Mouse (Mus musculus): ENCODE measurements around the gene Wrap53.
A peak's percentile ranks its signal among the peaks of the same experiment; 100 is the strongest.
"Not testable (repeated sequence)": the region's sequence is repeated elsewhere in the genome, so short reads cannot be mapped to it uniquely, and the experiment has no call there.

The Wrap53 gene

DNA sequence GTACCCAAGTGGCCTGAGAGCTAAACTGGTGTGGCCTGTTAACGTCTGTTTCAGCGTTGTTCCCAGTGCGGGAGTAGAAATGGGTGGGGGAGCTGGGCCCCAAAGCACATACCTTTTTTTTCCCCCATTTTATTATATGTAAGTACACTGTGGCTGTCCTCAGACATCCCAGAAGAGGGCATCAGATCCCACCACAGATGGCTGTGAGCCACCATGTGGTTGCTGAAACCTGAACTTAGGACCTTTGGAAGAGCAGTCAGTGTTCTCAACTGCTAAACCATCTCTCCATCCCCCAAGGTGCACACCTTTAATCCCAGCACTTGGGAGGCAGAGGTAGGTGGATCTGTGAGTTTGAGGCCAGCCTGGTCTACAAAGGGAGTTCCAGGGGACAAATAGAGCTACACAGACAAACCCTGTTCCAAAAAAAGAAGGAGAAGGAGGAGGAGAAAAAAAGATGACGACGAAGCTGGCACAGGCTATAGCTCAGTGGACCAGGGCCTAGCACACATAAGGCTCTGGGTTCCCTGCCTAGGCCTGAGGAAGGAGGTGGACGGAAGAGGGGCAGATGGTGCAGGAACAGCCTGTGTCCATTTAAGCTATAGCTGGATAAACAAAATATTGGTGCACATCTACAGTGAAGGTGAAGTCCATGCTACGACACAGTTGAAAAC lies 47.4 kb downstream of the Wrap53 start:
- DNase-seq (ENCODE audit: low spot score) = no peak

GRCm38 (mm10) chr11:69530755-69531154 lies 49.3 kb downstream of the Wrap53 start:
- not testable (repeated sequence) for DNase-seq (ENCODE audit: low spot score)

DNA sequence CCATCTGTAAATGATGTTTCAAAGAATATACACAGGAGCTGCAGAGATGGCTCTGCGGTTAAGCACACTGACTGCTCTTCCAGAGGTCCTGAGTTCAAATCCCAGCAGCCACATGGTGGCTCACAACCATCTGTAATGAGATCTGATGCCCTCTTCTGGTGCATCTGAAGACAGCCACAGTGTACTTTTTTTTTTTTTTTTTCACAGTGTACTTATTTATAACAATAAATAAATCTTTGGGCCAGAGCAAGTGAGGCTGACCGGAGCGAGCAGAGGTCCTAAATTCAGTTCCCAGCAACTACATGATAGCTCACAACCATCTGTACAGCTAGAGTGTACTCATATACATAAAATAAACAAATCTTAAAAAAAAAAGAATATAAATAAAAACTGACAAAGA lies 49.8 kb downstream of the Wrap53 start:
- not testable (repeated sequence) for DNase-seq (ENCODE audit: low spot score)

- no peak for DNase-seq (ENCODE audit: low spot score)
These were observed 52.0 kb downstream of the Wrap53 start for GRCm38 (mm10) chr11:69528031-69528390.

- no peak for DNase-seq (ENCODE audit: low spot score)
These were observed 52.7 kb downstream of the Wrap53 start for GRCm38 (mm10) chr11:69527098-69528030.

DNA sequence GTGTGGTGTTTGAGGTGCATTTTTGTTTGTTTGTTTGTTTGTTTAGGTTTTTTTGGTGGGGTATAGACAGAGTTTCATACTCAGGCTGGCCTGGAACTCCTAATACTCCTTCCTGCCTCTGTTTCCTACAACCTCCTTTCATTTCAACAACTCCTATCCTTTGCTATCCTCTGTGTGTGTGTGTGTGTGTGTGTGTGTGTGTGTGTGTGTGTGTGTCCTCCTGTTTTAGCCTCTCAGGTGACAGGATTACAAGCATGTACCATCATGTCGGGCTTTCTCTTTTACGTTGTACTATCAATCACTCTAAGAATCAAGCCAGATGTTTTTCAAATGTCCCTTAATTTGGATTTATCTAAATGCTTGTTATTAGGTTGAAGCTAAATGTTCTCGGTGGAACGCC lies 53.4 kb downstream of the Wrap53 start:
- no peak for DNase-seq (ENCODE audit: low spot score)

- DNase-seq (ENCODE audit: low spot score) = no peak
These were observed 54.4 kb downstream of the Wrap53 start for GRCm38 (mm10) chr11:69525661-69526060.

GRCm38 (mm10) chr11:69523651-69524050 lies 56.4 kb downstream of the Wrap53 start:
- no peak for DNase-seq (ENCODE audit: low spot score)

DNA sequence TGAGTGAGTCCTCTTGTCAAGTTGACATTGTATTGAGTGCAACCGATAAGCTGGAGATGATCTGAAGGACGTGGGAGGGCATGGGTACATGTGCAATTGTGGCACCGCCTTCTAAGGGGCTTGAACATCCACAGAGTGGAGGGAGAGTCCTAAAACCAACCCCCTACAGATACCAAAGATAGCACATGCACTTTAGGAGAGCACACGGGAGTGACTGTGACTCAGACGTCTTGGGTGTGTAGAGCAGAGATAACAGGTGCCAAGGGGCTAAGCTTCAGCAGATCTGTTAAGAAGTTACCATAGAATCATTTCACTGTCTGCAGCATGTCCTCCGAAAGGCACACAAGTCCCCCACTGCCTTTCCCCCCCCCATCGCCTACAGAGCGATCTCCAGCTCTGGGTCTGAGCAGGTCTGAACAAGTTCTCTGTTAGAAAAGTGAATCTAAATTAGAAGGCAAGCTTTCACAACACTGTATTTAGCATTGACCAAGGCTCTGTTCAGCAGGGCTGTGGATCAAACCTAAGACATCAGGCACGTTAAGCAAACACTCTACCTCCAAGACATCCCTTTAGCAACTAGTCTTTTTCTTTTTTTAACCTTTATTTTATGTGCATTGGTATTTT lies 58.4 kb downstream of the Wrap53 start:
- DNase-seq (ENCODE audit: low spot score) = no peak

DNA sequence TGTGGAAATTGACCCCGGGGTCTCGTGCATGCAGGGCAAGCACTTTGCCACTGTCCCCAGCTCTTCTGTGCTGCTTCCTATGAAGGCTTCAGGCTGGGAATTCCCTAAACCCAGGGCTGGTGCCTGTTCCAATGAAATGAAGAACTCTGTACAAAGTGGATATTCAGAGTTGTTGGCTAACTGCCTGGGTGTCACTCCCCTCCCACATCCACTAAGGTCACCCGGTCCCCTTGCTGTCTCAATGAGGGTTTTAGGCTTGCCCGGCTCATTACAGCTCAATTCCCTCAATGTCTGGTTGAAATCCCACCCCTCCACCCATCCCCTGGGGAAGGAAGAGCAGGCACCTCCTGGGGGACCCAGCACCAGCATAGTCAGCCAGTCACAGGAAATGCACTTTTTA lies 60.1 kb downstream of the Wrap53 start:
- no peak for DNase-seq (ENCODE audit: low spot score)

- DNase-seq (ENCODE audit: low spot score) = no peak
These were observed 63.4 kb downstream of the Wrap53 start for GRCm38 (mm10) chr11:69516661-69517060.

- DNase-seq (ENCODE audit: low spot score) = no peak
These were observed 63.9 kb downstream of the Wrap53 start for GRCm38 (mm10) chr11:69516151-69516640.

DNA sequence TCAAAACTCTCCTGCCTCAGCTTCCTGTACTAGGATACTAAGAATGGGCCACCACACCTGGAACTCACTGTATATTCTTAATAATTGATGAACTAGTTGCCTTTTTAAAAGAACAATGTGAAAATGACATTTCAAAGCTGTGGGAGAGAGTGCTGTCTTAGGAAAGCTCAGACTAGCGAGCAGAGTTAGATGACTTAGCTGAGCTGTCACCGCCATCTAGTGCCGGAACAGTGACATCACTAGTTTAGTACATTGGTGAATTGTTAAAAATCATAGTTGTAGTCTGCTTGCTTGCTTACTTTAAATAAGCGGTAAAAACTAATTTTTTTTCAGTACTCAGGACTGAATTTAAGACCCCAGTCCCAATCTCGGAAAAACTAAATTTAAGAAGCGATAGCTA lies 66.2 kb downstream of the Wrap53 start:
- peak; percentile 46 for DNase-seq (ENCODE audit: low spot score)
